Mouse (Mus musculus): ENCODE measurements around the gene Nsmce4a. TPM values are rescaled to one million over a fixed set of nuclear protein-coding genes. Genes with fewer than 3 reads are reported as not detected.
"Not testable (repeated sequence)": the region's sequence is repeated elsewhere in the genome, so short reads cannot be mapped to it uniquely, and the experiment has no call there.

Nsmce4a gene
- polyA plus RNA-seq, 1 experiment: 36.3 TPM

DNA sequence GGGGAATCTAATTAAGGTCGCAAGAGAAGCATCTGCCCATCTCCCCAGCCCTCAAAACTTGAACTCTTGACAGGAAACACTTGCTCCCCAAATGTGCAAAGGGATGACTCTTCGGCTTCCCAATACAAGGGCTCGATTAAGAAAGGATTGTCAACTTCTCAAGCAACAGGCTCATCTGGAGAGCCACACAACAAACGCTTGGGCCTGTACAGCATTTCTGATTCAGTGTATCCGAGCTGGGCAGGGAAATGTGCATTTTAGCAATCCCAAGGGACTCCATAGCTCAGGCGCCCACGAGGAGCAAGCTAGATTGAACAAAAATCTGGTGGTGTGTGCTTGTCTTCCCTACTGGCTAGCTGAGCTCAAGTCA is 26.5 kb downstream of the Nsmce4a start:
- TF ChIP-seq CTCF (IDR thresholded peaks at IDR 0.05; ENCODE audit: insufficient read depth, low read length): no peak
- TF ChIP-seq POLR2A (IDR thresholded peaks at IDR 0.05; ENCODE audit: borderline replicate concordance, extremely low read depth, low read depth, low read length): no peak
- Histone ChIP-seq H3K4me3 (replicated peaks; ENCODE audit: extremely low read depth, low read depth, low read length) (peak overlapping the region; percentile 87), H3K4me1 (ENCODE audit: control insufficient read depth, insufficient read depth, low read length) (0 out of 2 replicates have a peak, but pooled peaks cover 2% of the 10 kb centered on the region)
- no peak for DNase-seq
- 2% methylated on average over 7 of the region's 7 CpGs for WGBS

DNA sequence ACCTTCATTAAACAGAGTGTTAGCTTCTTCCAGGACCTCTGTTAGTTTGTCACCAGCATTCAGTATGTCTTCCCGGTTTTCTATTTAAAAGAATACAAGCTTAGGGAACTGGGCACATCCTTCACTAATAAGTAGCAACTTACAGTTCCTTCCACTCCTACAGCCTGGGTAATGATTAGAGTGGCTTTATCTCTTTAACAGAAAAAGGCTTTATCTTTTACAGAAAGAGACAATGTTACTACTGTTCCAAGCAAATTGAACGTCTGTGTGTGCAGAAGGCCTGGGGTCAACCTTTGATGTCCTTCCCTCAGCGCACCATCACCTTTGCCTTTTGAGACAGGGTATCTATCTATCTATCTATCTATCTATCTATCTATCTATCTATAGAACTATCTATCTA is 27.0 kb downstream of the Nsmce4a start:
- DNase-seq: no peak
- TF ChIP-seq POLR2A (IDR thresholded peaks at IDR 0.05; ENCODE audit: borderline replicate concordance, extremely low read depth, low read depth, low read length) (no peak), CTCF (IDR thresholded peaks at IDR 0.05; ENCODE audit: insufficient read depth, low read length) (no peak)
- H3K4me1 ChIP-seq (ENCODE audit: control insufficient read depth, insufficient read depth, low read length): 0 out of 2 replicates have a peak, but pooled peaks cover 2% of the 10 kb centered on the region
- 48% methylated on average over 3 of the region's 3 CpGs for WGBS
- H3K4me3 ChIP-seq (replicated peaks; ENCODE audit: extremely low read depth, low read depth, low read length): no peak overlapping the region

DNA sequence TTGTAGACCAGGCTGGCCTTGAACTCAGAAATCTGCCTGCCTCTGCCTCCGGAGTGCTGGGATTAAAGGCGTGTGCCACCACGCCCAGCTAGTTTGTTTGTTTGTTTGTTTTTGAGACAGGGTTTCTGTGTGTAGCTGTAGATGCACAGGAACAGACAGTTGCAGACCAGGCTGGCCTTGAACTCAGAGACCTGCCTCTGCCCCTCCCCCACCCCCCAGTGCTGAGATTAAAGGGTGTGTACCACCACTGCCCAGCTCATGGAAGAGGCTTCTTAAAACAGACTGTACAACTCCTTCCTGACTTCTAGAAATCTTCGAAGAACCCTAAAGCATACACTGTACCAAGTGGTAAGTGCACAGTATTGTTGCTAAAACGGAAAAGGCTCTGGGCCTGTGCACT is 27.5 kb downstream of the Nsmce4a start:
- TF ChIP-seq POLR2A (IDR thresholded peaks at IDR 0.05; ENCODE audit: borderline replicate concordance, extremely low read depth, low read depth, low read length) (no peak), CTCF (IDR thresholded peaks at IDR 0.05; ENCODE audit: insufficient read depth, low read length) (no peak)
- no peak for DNase-seq
- WGBS: 79% methylated on average over 5 of the region's 5 CpGs
- H3K4me1 ChIP-seq (ENCODE audit: control insufficient read depth, insufficient read depth, low read length): 0 out of 2 replicates have a peak, but pooled peaks cover 2% of the 10 kb centered on the region
- H3K4me3 ChIP-seq (replicated peaks; ENCODE audit: extremely low read depth, low read depth, low read length): no peak overlapping the region

DNA sequence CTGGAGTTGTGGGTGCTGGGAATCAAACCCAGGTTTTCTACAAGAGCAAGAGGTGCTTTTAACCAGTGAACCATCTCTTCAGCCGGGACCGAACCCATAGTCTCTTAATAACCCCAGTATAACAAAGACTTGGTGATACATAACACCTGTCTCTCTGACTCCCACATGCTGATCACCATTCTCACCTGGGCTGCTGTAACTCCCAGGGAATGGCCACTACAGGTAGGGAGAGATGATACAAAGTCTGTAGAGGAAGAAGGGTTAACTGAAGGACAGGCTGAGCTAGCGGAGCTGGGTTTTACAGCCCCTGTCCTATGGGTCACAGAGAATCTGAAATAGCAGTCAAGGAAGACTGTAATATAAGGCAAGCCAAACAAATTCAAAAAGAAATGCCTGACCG is 29.7 kb downstream of the Nsmce4a start:
- H3K4me1 ChIP-seq (ENCODE audit: control insufficient read depth, insufficient read depth, low read length): 0 out of 2 replicates have a peak, but pooled peaks cover 2% of the 10 kb centered on the region
- DNase-seq: no peak
- no peak overlapping the region for H3K4me3 ChIP-seq (replicated peaks; ENCODE audit: extremely low read depth, low read depth, low read length)
- no peak for TF ChIP-seq CTCF (IDR thresholded peaks at IDR 0.05; ENCODE audit: insufficient read depth, low read length)
- no peak for TF ChIP-seq POLR2A (IDR thresholded peaks at IDR 0.05; ENCODE audit: borderline replicate concordance, extremely low read depth, low read depth, low read length)
- 97% methylated on average over 4 of the region's 4 CpGs for WGBS

DNA sequence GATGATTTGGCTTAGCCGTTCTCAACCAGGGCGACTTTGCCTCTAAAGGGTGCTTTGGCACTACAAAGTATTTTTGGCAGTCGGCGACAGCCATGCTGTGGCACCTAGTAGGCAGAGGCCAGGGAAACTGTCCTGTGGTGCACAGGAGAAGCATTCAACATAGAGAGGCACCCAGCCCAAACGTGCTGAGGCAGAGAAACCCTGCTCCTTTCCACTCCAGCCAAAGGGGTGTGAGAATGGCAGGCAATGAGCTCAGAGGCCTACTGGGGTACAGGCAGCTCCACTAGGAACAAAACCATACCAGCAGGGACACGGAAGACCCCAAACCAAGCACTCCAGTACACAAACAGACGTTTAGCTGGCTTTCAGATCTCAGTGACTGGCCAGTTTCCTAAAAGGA is 32.7 kb downstream of the Nsmce4a start:
- 87% methylated on average over 7 of the region's 7 CpGs for WGBS
- Histone ChIP-seq H3K4me3 (replicated peaks; ENCODE audit: extremely low read depth, low read depth, low read length) (no peak overlapping the region), H3K4me1 (ENCODE audit: control insufficient read depth, insufficient read depth, low read length) (no peaks in the 10 kb centered on the region)
- DNase-seq: no peak
- TF ChIP-seq CTCF (IDR thresholded peaks at IDR 0.05; ENCODE audit: insufficient read depth, low read length): no peak
- TF ChIP-seq POLR2A (IDR thresholded peaks at IDR 0.05; ENCODE audit: borderline replicate concordance, extremely low read depth, low read depth, low read length): no peak

DNA sequence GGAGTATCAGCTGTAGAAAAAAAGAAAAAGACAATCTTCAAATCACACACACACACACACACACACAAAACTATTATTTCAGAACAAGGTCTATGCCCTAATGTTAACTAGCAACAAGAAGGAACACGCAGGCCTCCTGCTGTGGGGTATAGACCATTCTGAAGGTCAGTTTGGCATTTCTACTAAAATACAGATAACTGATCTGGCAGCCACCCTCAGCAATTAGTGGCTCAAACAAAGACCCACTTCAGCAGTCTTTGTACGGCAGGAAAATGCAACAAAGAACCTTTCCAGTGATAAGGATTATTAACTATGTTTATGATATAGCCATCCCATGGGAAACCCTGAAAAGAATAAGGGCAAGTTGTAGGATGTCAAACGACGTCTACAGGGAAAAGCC is 35.9 kb downstream of the Nsmce4a start:
- Histone ChIP-seq H3K4me3 (replicated peaks; ENCODE audit: extremely low read depth, low read depth, low read length) (no peak overlapping the region), H3K4me1 (ENCODE audit: control insufficient read depth, insufficient read depth, low read length) (0 out of 2 replicates have a peak, but pooled peaks cover 2% of the 10 kb centered on the region)
- WGBS: 61% methylated on average over 4 of the region's 4 CpGs
- no peak for TF ChIP-seq CTCF (IDR thresholded peaks at IDR 0.05; ENCODE audit: insufficient read depth, low read length)
- TF ChIP-seq POLR2A (IDR thresholded peaks at IDR 0.05; ENCODE audit: borderline replicate concordance, extremely low read depth, low read depth, low read length): no peak
- no peak for DNase-seq

DNA sequence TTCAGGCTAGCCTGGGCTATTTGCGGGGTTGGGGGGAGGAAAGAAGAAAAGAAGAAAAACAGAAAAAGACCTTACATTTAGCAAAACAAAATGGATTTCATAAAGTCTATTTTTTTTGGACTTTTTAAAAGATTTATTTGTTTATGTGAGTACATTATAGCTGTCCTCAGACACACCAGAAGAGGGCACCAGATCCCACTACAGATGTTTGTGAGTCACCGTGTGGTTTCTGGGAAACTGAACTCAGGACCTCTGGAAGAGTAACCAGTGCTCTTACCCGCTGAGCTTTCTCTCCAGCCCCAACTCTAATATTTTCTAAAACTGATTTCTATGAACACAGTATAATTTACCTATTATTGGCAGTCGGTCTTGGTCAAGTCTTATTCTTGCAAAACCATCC is 37.7 kb downstream of the Nsmce4a start:
- Histone ChIP-seq H3K4me1 (ENCODE audit: control insufficient read depth, insufficient read depth, low read length) (0 out of 2 replicates have a peak, but pooled peaks cover 2% of the 10 kb centered on the region), H3K4me3 (replicated peaks; ENCODE audit: extremely low read depth, low read depth, low read length) (no peak overlapping the region)
- no peak for DNase-seq
- TF ChIP-seq CTCF (IDR thresholded peaks at IDR 0.05; ENCODE audit: insufficient read depth, low read length) (no peak), POLR2A (IDR thresholded peaks at IDR 0.05; ENCODE audit: borderline replicate concordance, extremely low read depth, low read depth, low read length) (no peak)
- 76% methylated on average over 4 of the region's 4 CpGs for WGBS

DNA sequence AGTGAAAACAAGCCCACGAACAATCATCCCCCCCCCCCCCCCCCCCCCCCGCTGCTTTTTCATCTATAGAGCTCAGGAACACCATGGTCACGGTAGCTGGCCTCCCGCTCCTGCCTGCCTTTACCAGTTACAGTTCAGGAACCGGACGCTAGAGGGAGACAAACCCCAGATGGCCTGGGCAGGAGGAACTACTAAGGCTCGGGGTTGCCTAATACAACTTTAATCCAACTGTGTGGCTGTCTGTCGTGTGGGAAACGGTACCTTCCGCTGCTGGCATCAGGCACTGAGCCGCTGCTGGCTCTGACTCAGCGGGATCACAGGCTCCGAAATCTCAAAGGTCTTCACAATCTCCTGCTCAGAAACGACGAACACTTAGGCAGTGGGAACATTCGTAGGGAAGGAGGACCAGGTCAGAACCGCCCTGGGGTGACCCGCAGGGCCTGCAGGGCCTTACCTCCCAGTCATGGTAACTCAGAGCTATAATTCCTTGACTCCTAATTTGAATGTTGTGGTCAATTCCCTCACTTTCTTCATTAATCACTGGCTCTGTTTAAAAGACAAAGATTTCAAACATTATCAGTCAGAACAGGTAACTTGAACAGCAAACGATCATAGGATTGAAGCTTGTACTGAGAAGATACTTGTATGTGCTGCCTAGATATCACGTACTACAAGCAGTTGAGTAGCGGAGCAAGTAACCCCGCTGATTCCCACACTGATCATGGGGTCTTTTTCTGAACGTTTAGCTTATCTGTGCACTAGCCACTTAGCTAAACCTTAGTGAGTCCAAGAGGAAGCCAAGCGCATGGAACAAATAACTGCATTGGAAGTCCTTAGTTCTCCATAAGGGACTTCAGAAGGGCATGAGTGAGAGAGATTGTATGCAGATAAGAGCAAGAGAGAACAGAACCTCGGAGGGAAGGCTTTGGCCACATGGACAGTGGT is 39.3 kb downstream of the Nsmce4a start:
- WGBS: 37% methylated on average over 25 of the region's 25 CpGs

DNA sequence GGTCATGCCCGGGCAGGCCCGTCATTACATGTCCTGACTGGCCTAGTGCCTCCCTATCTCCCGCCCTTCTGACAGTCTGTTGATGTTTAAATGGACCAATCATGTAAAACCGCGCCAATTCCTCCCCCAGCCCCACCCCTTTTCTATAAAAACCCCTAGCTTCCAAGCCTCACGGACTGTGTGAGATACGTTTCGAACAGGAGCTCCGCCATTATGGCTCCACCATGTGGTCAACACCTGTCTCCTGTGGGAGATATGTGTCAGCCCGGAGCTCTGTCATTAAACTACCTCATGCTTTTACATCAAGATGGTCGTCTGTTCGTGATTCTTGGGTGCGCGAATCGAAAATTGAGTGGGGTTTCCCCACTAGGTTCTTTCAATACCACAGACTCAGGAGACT is 41.8 kb downstream of the Nsmce4a start:
- not testable (repeated sequence) for DNase-seq; H3K4me3 ChIP-seq (replicated peaks; ENCODE audit: extremely low read depth, low read depth, low read length); H3K4me1 ChIP-seq (ENCODE audit: control insufficient read depth, insufficient read depth, low read length)
- WGBS: 94% methylated on average over 15 of the region's 15 CpGs

More for the DNA sequence above, 39.3 kb downstream of the Nsmce4a start:
- peak; percentile 98 for TF ChIP-seq CTCF (IDR thresholded peaks at IDR 0.05; ENCODE audit: insufficient read depth, low read length)
- TF ChIP-seq POLR2A (IDR thresholded peaks at IDR 0.05; ENCODE audit: borderline replicate concordance, extremely low read depth, low read depth, low read length): no peak
- DNase-seq: peak; percentile 83
- Histone ChIP-seq H3K4me3 (replicated peaks; ENCODE audit: extremely low read depth, low read depth, low read length) (no peak overlapping the region), H3K4me1 (ENCODE audit: control insufficient read depth, insufficient read depth, low read length) (0 out of 2 replicates have a peak, but pooled peaks cover 2% of the 10 kb centered on the region)

DNA sequence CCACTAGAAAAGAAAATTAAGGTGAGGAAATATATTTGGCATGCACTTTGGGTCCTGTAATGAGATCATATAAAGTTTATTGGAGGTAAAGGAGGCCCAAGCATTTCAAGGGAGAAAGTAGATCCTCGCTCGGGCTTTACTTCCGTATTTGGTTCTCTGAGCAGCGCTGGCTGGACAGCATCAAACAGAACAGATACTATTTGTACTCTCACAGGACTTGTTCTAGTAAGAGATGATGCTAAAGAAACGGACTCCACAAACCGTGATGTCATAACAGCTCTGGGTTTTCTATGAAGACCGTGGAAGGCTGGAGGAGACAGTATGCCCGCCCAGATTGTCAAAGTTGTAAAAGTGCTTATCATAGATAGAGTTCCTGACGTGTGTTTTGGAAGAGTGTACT is 45.6 kb downstream of the Nsmce4a start:
- DNase-seq: no peak
- Histone ChIP-seq H3K4me1 (ENCODE audit: control insufficient read depth, insufficient read depth, low read length) (no peaks in the 10 kb centered on the region), H3K4me3 (replicated peaks; ENCODE audit: extremely low read depth, low read depth, low read length) (no peak overlapping the region)
- TF ChIP-seq POLR2A (IDR thresholded peaks at IDR 0.05; ENCODE audit: borderline replicate concordance, extremely low read depth, low read depth, low read length) (no peak), CTCF (IDR thresholded peaks at IDR 0.05; ENCODE audit: insufficient read depth, low read length) (no peak)
- WGBS: 76% methylated on average over 9 of the region's 9 CpGs

Data from lung, adult 2 months (tissue).